Mouse (Mus musculus) right cerebral cortex, postnatal 14 days (tissue): Measurements from ENCODE around the gene Gss.
"Not testable (repeated sequence)": the region's sequence is repeated elsewhere in the genome, so short reads cannot be mapped to it uniquely, and the experiment has no call there.

Source experiments
- DNase-seq: peaks from one replicate; pipeline ENCODE4 v3.0.0; 2022

Gss gene

DNA sequence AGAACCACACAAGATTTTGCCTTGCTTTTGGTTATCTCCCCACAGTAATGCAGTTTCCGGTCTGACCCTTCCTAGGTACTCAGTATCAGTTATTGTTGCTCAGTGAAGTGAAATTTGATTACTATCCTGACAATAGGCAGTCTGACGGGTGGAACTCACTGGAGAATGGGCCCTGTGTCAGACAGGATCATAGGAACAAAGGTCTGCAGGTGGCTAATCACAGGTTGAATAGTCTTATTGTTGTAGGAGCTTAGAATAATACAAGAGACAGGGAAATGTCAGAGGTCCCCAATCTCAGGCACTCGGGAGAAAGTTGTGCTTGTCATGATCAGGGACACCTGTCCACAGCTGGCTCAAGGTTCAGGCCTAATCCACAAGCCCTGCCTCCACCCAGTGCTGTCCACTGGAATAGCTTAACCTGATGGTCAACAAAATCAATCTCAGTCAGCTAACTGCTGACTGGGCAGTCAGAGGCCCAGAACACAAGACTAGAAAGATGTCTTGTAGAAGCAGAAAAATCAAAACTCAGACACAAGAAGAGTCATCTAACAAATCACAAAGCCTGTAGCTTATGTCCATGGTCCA is 23.3 kb downstream of the Gss start:
- DNase-seq = no peak

DNA sequence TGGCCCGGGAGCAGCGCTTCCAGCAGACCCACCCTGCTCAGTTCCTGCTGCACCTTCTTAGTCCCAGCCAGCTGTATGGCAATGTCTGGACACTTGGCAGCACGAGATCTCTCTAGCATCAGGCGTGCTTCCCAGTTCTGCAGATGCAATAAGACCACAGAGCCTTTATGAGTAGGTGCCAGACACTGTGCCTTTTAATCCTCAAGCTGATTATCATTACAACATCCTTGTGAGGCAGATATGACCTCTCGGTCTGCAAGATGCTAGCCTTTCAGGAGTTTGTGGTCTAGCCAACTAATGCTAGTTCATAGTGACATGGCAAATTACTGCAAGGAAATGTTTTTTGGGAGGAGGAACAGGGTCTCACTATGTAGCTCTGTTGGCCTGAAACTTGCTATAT is 24.9 kb downstream of the Gss start:
- DNase-seq = no peak

DNA sequence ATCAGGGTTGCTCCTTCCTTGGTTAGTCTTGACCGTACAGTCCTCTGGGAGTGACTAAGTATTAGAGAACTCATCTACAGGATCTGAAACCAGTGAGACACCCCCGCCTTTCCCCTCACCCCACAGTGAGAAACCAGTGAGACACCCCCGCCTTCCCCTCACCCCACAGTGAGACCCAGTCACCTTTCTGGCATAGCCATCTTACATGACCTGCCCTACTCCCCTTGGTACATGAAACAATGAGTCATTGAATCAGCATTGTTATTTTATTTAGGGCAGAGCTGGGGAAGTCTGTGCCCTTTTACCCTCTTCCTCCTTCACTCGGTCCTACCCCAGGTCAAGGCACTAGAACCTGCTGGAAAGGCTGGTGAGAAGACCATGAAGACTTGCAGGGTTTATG is 29.7 kb downstream of the Gss start:
- DNase-seq = no peak

DNA sequence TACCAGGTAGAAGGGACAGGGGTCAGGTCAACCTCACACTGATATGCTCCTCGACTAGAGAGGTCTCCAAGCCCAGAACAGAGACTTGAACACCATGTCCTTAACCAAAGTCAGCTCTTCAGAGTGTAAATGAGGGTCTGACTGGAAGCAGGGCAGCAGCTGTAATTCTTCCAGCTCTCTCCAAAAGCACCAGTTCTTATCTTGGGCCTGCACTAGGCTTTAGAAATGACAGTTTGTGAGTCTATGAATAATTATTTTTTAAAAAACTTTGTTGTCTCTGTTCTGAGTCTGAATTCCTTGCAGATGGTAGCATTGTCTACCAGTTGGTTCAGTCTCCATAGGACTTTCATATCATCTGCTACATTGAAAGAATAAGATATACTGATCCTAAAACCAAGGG is 30.4 kb downstream of the Gss start:
- DNase-seq = no peak

DNA sequence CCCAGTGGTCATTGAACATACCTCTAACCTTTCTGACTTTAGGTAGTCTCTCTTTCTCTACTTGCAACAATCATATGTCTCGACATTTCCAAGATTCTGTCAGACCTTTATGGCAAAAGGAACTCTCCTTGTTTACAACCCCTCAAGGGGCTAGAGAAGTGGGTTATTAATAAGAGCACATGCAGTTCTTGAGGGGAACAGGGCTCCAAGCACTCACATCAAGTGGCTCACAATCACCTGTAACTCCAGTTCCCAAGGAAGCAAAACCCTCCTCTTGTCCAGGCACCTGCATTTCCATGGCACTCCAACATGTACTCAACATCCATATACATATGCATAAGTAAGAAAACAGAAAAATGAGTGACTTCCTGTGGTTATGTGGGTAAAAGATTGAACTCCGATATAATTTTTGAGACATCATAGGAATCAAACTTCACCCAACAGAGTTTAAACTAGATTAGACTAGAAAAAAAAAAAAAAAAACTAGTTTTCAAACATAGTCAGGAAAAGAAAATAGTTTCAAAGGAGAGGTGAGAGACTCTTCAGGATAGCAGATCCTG is 38.1 kb downstream of the Gss start:
- no peak for DNase-seq

DNA sequence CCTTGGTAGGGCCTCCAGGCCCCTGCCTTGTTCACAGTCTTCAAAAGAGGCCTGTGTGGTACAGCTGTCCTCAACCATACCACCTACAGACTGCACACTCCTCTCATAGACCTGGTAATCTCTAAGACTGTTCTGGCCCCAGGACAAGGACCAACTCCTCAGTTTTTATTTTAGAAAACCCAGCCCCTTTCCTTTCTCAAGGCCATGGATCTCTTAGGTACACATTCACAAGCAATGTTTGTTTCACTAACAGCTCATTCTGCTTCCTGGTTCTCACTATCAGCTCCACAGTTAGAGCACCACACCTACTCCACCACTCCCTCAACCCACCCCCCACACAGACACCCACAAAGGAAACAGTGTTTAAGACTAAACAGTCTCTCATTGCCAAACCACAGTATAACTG is 39.7 kb downstream of the Gss start:
- no peak for DNase-seq

DNA sequence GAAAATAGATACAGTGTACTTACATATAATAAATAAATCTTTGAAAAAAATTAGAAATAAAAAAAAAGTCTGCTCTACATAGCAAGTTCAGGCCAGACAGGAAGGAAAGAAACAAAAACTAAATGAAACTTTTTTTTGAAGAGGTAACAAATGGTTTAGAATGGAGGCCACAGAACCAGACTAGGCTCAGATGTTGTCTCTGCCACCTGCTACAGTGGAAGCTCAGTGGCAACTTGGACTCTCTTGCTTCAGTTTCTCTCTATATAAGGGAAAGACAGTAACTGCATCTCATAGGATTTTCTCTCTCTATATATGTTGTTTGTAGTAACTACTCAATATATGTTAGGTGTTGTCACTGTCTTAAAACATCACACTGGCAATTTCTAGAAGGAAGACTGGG is 40.3 kb downstream of the Gss start:
- no peak for DNase-seq

DNA sequence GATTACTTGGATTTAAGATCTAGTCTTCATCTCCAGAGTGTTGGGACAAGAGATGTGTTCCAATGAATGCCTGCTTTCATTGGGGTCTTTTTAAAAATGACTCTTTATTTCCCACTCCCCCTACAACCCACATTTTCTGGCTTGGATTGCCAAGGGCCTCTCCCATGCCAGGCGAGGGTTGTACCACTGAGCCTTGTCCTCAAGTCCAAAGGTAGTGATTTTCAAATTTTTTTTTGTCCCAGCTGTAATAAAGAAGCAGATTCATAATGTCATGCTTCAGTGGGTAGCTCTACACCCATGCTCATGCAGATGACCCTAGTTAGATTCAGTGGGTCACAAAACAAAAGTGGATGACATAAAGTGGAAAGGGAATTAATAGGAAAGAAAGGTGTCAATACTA is 45.7 kb downstream of the Gss start:
- no peak for DNase-seq

DNA sequence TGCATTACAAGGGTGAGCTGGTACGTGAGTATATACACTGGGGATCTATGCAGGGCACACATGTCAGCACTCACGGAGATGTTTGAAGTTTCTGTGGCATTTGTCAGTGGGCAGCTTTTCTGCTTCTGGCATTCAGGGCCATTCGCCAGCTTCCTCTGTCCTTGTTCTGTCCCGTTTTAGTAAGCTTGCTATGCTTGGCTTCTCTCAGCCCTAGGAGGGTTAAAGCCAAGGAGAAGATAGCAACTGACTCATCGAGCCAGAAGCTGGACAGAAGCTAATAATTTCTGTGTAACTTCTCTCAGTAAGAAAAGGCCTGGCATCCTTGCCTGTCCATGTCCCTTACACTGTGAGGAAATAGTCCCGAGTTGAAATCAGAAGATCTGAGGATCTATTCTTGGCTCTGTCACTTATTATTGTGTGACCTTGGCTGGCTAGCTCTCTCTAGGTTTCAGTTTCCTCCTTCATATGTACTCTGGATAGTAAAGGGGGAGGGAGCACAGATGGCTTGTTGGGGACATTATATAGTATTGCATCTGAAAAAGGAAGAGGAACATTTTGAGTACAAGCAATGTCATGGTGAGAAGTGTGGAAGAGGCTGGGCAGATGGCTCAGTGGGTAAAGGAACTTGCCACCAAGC is 51.7 kb downstream of the Gss start:
- no peak for DNase-seq

DNA sequence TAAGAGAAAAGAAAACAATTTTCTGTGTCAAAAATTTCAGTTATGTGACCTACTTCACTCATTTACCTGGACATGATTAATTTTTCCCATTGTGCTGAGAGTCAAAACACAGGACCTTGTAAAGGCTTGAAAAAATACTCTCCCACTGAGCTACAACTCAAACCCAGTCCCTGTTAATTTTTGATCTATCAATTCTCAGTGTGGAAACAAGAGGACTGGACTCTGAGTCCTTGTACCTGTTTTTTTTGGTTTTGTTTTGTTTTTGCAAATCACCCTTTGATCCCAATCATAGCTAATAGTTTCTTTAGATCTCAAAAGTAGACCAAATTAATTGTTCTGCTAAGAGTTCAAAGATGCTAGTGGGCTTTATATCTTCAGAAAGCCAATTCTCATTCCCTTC is 52.9 kb downstream of the Gss start:
- no peak for DNase-seq

DNA sequence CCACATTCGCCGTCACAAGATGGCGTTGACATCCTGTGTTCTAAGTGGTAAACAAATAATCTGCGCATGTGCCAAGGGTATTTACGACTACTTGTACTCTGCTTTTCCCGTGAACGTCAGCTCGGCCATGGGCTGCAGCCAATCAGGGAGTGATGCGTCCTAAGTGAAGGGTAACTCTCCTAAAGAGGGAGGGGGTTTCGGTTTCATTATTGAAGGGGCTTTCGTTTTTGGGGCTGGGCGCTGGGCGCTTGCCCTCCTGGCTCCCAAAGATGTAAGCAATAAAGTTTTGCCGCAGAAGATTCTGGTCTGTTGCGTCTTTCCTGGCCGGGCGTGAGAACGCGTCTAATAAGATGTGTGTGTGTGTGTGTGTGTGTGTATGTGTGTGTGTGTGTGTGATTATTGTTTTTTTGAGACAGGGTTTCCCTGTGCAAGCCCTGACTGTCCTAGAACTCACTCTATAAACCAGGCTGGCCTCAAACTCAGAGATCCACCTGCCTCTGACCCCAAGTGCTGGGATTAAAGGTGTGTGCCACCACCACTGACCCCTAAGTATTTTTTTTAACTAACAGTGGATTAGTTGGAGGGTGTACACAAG is 54.0 kb downstream of the Gss start:
- not testable (repeated sequence) for DNase-seq

DNA sequence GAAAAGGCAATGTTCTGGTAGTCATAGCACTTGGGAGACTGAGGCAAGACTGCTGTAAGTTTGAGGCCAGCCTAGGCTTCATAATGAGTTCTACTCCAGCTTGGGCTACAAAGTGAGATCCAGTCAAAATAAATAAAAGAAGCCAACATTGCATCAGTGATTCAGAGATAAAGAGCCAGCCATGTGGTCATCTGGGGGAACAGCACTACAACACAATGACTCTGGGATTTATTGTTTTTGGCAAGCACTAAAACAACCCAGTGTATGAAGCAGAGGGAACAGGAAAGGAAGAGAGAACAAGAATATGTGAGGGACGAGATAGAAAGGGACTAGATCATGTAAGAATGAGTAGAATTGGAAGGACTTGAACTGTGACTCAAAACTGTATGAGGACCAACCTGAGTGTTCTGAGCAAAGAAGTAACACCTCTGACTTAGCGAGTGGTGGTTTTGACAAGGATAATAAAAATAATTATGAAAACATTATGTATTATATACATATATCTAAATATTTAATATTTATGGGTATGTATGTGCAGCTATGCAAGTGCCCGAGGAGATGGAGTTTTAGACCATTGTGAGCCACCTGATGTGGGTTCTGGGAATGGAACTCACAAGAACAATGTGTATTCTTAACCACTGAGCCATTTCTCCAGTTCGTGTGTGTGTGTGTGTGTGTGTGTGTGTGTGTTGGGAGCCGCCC is 54.7 kb downstream of the Gss start:
- DNase-seq = no peak

DNA sequence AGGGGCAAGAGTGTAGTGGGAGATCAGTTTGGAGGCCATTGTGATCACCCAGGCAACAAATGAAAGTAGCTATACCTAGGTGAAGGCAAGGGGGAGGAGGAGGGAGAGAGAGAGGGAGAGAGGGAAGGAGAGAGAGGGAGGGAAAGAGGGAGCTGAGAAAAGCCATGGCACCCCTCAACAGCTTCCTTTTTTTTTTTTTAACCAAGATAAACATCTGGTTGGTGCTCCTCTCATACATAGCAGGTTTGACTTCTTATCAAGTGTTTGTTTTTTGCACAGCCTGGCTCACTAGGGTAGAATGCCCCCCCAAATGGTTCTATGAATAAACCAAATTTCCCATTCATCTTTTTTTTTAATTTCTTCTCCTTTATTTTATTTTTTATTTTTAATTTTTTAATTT is 56.3 kb downstream of the Gss start:
- DNase-seq = no peak

DNA sequence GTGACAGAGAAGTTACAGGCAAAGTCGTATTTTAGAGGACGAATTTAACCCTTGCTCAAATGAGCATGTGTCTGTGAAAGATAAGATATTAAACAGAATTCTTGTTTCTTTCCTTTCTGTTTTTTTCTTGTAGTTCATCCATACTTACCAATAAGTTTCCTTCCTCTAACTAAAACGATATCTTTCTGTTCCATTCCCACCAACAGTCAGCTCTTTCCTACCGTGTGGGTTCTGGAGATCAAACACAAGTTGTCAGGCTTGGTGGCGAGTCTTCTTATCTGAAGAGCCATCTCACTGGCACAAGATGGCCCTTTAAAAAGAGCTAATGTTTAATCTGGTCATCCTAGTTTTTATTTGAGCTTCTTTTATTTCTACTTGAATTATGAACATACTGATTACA is 65.2 kb downstream of the Gss start:
- no peak for DNase-seq

DNA sequence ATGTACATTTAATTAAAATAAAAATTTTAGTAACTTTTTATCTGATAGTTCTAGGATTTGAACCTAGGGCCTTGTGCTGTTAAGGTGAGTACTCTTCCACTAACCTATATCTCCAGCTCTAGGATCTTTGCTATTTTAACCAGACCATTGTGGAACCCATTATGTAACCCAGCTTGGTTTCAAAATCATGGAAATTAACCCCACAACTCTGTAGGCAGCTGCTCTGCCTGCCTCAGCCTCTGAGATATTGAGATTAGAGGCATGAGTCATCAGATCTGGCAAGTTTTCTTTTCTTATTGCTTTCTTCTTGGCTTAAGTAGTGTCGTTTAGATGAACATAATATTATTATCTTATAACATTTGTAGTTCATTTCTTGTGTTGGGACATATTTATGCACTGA is 68.2 kb downstream of the Gss start:
- no peak for DNase-seq

DNA sequence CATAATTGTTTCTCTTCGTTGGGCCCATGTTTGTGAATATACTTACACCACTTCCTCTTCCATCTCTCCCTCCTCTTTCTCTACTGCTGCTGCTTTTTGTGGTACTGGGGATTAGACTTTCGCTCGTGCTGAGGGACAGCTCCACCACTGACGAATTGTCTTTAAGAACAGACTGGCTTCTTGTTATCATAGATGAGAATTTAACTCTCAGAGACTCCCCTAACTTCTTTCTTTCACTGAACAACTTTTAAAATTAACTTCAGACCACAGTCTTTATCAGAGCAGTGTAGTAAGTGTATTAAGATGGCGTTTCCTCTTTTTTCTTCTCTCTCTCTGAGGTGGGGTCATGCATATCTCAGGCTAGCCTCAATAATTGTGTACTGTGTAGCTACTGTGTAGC is 68.9 kb downstream of the Gss start:
- DNase-seq = no peak

DNA sequence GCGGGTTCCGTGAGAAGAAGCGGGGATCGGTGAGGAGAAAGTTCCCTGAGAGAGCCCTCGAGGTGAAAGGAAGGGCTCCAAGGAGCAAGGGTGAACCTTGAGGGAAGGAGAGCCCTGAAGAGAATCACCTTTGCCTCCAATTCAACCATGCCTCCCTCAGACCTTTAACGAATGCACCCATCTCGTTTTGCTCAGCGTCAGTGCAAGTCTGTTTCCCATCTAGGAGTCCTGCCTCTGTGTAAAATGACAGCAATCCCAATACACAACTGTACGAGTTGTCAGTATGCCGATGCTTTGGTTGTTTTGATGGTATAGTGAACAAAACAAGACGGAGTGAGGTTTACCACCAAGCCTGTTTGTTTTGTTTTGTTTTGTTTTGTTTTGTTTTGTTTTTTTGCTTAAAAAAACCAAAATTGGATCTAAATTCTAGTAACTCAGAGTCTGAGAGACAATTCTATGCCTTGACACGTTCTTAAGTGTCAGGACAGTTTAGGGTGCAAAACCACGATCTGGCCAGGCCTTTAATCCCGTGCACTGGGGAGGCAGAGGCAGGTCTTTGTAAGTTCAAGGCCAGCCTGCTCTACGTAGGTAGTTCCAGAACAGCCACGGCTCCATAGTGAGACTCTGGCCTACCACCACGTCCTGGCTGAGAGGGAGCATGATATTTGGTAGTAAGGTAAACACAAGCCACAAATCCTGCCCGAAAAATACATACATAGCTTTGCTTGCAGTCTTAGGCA is 73.9 kb downstream of the Gss start:
- DNase-seq = no peak

DNA sequence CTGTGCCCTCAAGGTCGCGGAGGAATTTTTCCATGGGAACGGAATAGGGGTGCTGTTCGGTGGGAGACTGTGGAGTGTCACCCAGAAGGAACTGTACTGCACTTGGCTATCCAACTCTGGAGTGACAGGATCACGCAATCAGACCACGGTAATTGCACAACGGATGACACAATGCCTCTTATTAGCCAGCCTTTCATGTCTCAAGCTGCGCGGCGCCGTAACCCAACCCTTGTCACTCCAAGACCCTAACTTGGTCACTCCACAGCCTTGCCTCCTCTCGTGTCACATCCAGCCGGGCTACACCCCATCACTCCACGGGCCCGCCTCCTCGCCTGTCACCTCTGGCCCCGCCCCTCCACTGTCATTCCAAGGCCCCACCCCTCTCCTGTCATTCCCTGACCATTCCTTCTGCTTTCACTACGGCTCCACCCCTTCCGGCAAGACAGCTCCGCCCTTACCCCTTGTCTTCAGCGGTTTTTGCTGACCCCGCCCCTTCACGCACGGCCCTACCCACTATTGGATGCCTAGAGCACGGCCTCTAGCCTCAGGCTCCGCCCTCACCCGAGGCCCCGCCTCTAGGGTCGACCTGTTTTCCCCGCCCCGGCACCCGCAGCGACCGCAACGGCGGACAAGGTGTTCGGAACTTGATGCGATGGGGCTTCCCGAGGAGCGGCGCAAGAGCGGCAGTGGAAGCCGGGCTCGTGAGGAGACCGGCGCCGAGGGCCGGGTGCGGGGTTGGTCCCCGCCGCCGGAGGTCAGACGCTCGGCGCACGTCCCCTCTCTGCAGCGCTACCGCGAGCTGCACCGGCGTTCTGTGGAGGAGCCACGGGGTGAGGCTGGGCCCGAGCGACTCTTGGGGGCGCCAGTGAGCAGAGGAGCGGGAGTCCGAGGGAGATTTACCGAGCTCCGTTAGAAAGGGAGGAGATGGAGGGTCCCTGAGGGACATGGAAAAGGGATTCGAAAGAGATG is 74.9 kb downstream of the Gss start, which contains the start of the genes Acss2 and Ggt7:
Acss2 (plus strand) TSS at position 494 of the 969 bp plus-strand sequence.
Ggt7 (minus strand) TSS at position 783 of the 969 bp plus-strand sequence.
- peak; percentile 95 for DNase-seq

DNA sequence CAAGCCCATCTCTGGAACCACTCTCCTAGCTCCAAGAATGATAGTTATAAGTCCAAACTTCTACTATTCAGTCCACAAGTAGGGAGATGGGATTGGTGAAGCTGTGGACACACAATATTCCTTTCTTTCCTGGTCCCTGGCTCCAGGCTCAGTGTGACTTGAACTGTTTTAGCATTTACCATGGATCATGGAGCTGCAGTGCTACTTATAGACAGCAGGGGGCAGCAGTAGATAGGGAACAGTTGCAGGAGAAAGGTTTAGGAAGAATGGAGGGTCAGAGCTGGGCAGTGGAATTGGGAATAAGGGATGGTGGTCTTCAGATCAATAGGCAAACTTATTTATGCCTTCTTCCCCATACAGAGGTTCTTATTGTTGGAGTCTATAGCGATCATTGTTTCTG is 76.7 kb downstream of the Gss start:
- DNase-seq = peak; percentile 54

DNA sequence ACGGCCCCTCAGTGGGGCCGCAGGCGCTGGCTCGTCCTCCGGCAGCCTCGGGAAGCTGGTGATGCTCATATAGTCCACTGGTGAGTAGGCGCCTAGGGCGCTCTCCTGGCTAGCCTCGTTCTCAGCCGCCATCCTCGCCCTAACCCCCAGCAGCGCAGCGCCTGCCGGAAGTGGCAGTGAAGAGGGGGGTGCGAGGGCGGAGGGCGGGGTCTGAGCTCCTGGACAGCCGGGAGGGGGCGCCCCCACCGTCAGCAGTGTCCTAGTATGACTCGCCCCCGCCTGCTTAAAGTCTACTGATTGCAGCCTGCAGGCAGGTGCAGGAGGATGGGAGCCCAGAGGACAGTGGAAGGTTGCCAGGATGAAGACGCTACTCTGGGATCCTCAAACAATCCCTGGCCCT is 77.9 kb downstream of the Gss start:
- DNase-seq = peak; percentile 89

DNA sequence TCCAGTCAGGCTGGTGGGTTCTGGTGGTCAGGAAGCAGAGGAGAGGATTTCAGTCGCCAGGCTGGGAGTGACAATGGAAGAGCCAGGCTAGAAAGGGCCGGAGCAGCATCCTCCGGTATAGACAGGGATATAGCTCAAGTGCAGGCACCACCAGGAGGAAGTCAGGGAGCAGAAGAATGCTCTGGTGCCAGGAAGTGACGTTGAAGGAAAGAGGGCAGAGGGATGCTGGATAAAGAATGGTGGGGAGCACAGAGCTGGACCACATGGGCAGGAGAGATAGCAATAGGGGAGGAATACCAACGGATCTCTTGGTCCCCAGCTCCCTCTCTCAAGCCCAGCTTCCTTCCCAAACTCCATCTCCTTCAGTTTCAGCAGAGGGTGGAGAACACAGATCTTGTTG is 79.1 kb downstream of the Gss start:
- peak; percentile 37 for DNase-seq
